Mouse (Mus musculus): ENCODE results near the gene Trpm5. TPM values are rescaled to one million over a fixed set of nuclear protein-coding genes. Genes with fewer than 3 reads are reported as not detected.

The Trpm5 gene
- polyA plus RNA-seq, 1 experiment from 2014 or later: 0.70 TPM

GRCm38 (mm10) chr7:143059202-143059870, 35.1 kb downstream of the Trpm5 start:
- H3K27ac ChIP-seq (ENCODE audit: low read depth, low read length): no peak overlapping the region
- DNase-seq (ENCODE audit: low spot score, missing footprints): no peak
- H3K9ac ChIP-seq (ENCODE audit: low read length): no peak overlapping the region
- H3K9me3 ChIP-seq (ENCODE audit: control insufficient read depth, low read length): no peaks in the 10 kb centered on the region
- H3K4me1 ChIP-seq (ENCODE audit: control insufficient read depth, insufficient read depth, low read length): peaks cover 10% of the 10 kb centered on the region
- H3K4me3 ChIP-seq (ENCODE audit: low read depth, low read length): no peak overlapping the region
- WGBS: 87% methylated on average over 5 of the region's 5 CpGs
- ATAC-seq (ENCODE audit: low FRiP score): no peak
- H3K4me2 ChIP-seq: no peak overlapping the region
- H3K27me3 ChIP-seq (ENCODE audit: control insufficient read depth, insufficient read depth, low read length): no peaks in the 10 kb centered on the region
- peaks cover 6% of the 10 kb centered on the region; the same call in 1 of the 2 replicates for H3K36me3 ChIP-seq (ENCODE audit: control insufficient read depth, insufficient read depth, low read length)

- no peak for DNase-seq (ENCODE audit: low spot score, missing footprints)
- no peaks in the 10 kb centered on the region for H3K27me3 ChIP-seq (ENCODE audit: control insufficient read depth, insufficient read depth, low read length)
- H3K4me3 ChIP-seq (ENCODE audit: low read depth, low read length): no peak overlapping the region
- WGBS: 81% methylated on average over 5 of the region's 5 CpGs
- no peak overlapping the region for H3K4me2 ChIP-seq
- no peak overlapping the region for H3K27ac ChIP-seq (ENCODE audit: low read depth, low read length)
- H3K36me3 ChIP-seq (ENCODE audit: control insufficient read depth, insufficient read depth, low read length): peaks cover 5% of the 10 kb centered on the region; the same call in 1 of the 2 replicates
- H3K4me1 ChIP-seq (ENCODE audit: control insufficient read depth, insufficient read depth, low read length): peaks cover 21% of the 10 kb centered on the region
- no peaks in the 10 kb centered on the region for H3K9me3 ChIP-seq (ENCODE audit: control insufficient read depth, low read length)
- ATAC-seq (ENCODE audit: low FRiP score): no peak
- H3K9ac ChIP-seq (ENCODE audit: low read length): no peak overlapping the region
Observed at GRCm38 (mm10) chr7:143058221-143058697, 36.2 kb downstream of the Trpm5 start.

DNA sequence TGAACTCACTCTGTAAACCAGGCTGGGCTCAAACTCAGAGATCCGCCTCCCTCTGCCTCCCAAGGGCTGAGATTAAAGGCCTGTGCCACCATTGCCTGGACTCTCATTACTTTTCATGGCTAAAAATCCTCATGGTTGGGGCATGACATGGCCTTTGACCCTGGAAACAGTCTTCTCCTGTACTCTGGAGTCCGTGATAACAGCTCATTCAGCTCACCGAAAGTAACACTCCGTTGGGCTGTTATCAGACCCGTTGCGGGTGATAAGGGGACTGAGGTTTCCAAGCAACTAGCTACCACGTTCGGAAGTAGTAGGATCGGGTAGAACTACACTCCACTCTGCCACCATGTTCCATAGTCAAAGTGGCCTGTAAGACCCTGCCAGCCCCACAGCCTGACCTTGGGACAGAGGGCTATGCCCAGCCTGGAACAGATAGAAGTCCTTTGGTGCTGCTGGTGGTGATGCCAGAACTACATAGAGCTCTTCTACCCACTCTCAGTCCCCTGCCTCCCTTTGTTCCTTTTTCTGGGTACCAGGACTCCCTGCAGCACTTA, 36.7 kb downstream of the Trpm5 start:
- H3K4me2 ChIP-seq: no peak overlapping the region
- no peak for DNase-seq (ENCODE audit: low spot score, missing footprints)
- no peak overlapping the region for H3K9ac ChIP-seq (ENCODE audit: low read length)
- ATAC-seq (ENCODE audit: low FRiP score): no peak
- peaks cover 21% of the 10 kb centered on the region for H3K4me1 ChIP-seq (ENCODE audit: control insufficient read depth, insufficient read depth, low read length)
- no peak overlapping the region for H3K27ac ChIP-seq (ENCODE audit: low read depth, low read length)
- H3K4me3 ChIP-seq (ENCODE audit: low read depth, low read length): no peak overlapping the region
- no peaks in the 10 kb centered on the region for H3K27me3 ChIP-seq (ENCODE audit: control insufficient read depth, insufficient read depth, low read length)
- WGBS: 84% methylated on average over 9 of the region's 9 CpGs
- peaks cover under 1% of the 10 kb centered on the region; the same call in 1 of the 2 replicates for H3K36me3 ChIP-seq (ENCODE audit: control insufficient read depth, insufficient read depth, low read length)
- H3K9me3 ChIP-seq (ENCODE audit: control insufficient read depth, low read length): no peaks in the 10 kb centered on the region

DNA sequence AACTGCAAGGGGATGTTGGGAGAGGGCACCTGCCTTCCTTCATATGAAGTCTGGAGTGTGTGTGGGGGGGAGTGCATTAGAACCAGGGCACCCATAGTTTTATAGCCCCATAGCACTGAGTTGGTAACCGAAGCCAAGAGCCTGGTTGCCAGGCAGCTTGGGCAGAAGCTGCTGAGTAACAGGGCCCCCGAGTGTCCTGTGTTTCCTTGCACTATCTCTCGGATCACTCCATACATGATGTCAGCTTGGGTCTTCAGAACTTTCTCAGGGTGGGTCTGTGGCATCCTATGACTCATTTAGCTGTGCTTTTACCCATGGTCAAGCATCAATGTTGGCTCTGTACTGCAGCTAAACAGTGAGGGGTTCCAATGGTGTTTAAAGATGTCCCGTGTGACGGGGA, 37.4 kb downstream of the Trpm5 start:
- Histone ChIP-seq H3K27me3 (ENCODE audit: control insufficient read depth, insufficient read depth, low read length) (no peaks in the 10 kb centered on the region), H3K4me3 (ENCODE audit: low read depth, low read length) (no peak overlapping the region), H3K36me3 (ENCODE audit: control insufficient read depth, insufficient read depth, low read length) (no peaks in the 10 kb centered on the region; the same call in 1 of the 2 replicates), H3K27ac (ENCODE audit: low read depth, low read length) (no peak overlapping the region), H3K4me1 (ENCODE audit: control insufficient read depth, insufficient read depth, low read length) (peaks cover 24% of the 10 kb centered on the region), H3K9me3 (ENCODE audit: control insufficient read depth, low read length) (no peaks in the 10 kb centered on the region), H3K9ac (ENCODE audit: low read length) (no peak overlapping the region), H3K4me2 (no peak overlapping the region)
- no peak for DNase-seq (ENCODE audit: low spot score, missing footprints)
- no peak for ATAC-seq (ENCODE audit: low FRiP score)
- WGBS: 93% methylated on average over 5 of the region's 5 CpGs

DNA sequence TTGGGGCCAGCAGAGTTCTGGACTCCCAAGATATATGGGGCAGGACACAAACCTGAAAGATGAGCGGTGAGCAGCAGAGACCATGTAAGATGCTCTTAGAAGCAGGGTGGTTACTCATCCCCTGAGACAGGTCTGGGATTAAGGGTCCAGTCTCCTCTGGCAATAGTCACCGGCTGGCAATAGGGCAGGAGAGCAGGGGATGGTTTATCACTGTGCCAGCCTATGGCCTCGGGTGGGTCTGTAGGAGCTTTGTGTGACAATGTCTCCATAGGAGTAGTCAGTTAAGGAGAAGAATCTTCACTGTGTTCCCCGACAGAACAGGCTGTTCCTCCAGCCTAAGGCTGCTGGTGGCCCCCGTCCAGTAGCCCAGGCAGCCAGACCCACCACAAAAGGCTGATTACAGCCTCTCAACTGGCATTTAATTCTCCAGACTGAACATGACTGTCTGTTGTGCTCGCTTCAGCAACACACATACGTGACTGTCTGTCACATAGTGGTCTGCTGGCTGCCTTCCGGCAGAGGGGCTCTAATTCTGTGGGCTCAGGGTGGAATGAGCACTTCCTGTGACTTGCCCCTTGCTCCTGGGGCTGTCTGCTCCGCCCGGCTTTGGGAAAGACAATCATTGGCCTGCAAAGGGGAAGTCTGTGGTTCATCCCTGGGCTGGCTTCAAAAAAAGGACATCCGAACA, 38.8 kb downstream of the Trpm5 start:
- 88% methylated on average over 11 of the region's 11 CpGs for whole genome bisulfite sequencing
- H3K4me2 ChIP-seq: no peak overlapping the region
- no peak for DNase-seq (ENCODE audit: low spot score, missing footprints)
- H3K4me3 ChIP-seq (ENCODE audit: low read depth, low read length): no peak overlapping the region
- no peaks in the 10 kb centered on the region for H3K9me3 ChIP-seq (ENCODE audit: control insufficient read depth, low read length)
- ATAC-seq (ENCODE audit: low FRiP score): no peak
- no peak overlapping the region for H3K27ac ChIP-seq (ENCODE audit: low read depth, low read length)
- H3K4me1 ChIP-seq (ENCODE audit: control insufficient read depth, insufficient read depth, low read length): peaks cover 25% of the 10 kb centered on the region
- H3K36me3 ChIP-seq (ENCODE audit: control insufficient read depth, insufficient read depth, low read length): no peaks in the 10 kb centered on the region
- H3K27me3 ChIP-seq (ENCODE audit: control insufficient read depth, insufficient read depth, low read length): no peaks in the 10 kb centered on the region
- H3K9ac ChIP-seq (ENCODE audit: low read length): no peak overlapping the region

GRCm38 (mm10) chr7:143055001-143055400, 39.4 kb downstream of the Trpm5 start:
- Histone ChIP-seq H3K9ac (ENCODE audit: low read length) (0 out of 2 replicates have a peak overlapping the region, but pooled peaks have one; percentile 9), H3K27me3 (ENCODE audit: control insufficient read depth, insufficient read depth, low read length) (no peaks in the 10 kb centered on the region), H3K36me3 (ENCODE audit: control insufficient read depth, insufficient read depth, low read length) (no peaks in the 10 kb centered on the region), H3K9me3 (ENCODE audit: control insufficient read depth, low read length) (no peaks in the 10 kb centered on the region), H3K27ac (ENCODE audit: low read depth, low read length) (no peak overlapping the region), H3K4me3 (ENCODE audit: low read depth, low read length) (no peak overlapping the region), H3K4me2 (peak overlapping the region; percentile 93; the same call in 1 of the 2 replicates), H3K4me1 (ENCODE audit: control insufficient read depth, insufficient read depth, low read length) (peaks cover 25% of the 10 kb centered on the region)
- WGBS: 81% methylated on average over 3 of the region's 3 CpGs
- DNase-seq (ENCODE audit: low spot score, missing footprints) (peak; percentile 45), ATAC-seq (ENCODE audit: low FRiP score) (no peak)

DNA sequence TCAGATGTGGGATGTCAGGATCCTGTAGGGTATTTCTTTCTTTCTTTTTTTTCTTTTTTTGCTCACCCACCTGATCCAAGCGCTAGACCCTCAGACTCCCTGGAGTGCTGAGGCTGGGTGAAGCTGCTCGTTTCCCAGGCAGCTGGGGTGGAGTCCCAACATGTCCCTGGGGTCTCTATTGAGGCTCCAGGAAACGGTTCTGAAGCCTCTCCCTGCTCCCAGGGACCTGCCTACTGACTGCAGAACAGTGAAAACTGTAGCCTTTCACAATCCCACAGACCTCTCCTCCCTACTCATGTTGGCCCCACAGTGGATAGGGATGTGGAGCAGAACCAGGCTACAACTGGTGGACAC, 39.9 kb downstream of the Trpm5 start:
- H3K9ac ChIP-seq (ENCODE audit: low read length): 0 out of 2 replicates have a peak overlapping the region, but pooled peaks have one; percentile 9

GRCm38 (mm10) chr7:143053961-143054611, 40.4 kb downstream of the Trpm5 start:
- Histone ChIP-seq H3K27me3 (ENCODE audit: control insufficient read depth, insufficient read depth, low read length) (no peaks in the 10 kb centered on the region), H3K4me2 (peak overlapping the region; percentile 93), H3K36me3 (ENCODE audit: control insufficient read depth, insufficient read depth, low read length) (no peaks in the 10 kb centered on the region), H3K27ac (ENCODE audit: low read depth, low read length) (no peak overlapping the region), H3K9me3 (ENCODE audit: control insufficient read depth, low read length) (no peaks in the 10 kb centered on the region), H3K4me3 (ENCODE audit: low read depth, low read length) (peak overlapping the region; percentile 93), H3K9ac (ENCODE audit: low read length) (peak overlapping the region; percentile 94), H3K4me1 (ENCODE audit: control insufficient read depth, insufficient read depth, low read length) (peaks cover 25% of the 10 kb centered on the region)
- ATAC-seq (ENCODE audit: low FRiP score): no peak
- peak; percentile 86 for DNase-seq (ENCODE audit: low spot score, missing footprints)
- 65% methylated on average over 11 of the region's 11 CpGs for WGBS

More for the DNA sequence above, 39.9 kb downstream of the Trpm5 start:
- Histone ChIP-seq H3K4me1 (ENCODE audit: control insufficient read depth, insufficient read depth, low read length) (peaks cover 25% of the 10 kb centered on the region), H3K27ac (ENCODE audit: low read depth, low read length) (no peak overlapping the region), H3K27me3 (ENCODE audit: control insufficient read depth, insufficient read depth, low read length) (no peaks in the 10 kb centered on the region), H3K36me3 (ENCODE audit: control insufficient read depth, insufficient read depth, low read length) (no peaks in the 10 kb centered on the region), H3K4me3 (ENCODE audit: low read depth, low read length) (peak overlapping the region; percentile 93), H3K4me2 (peak overlapping the region; percentile 93), H3K9me3 (ENCODE audit: control insufficient read depth, low read length) (no peaks in the 10 kb centered on the region)
- 60% methylated on average over 3 of the region's 3 CpGs for WGBS
- DNase-seq (ENCODE audit: low spot score, missing footprints) (no peak), ATAC-seq (ENCODE audit: low FRiP score) (no peak)

All from midbrain, embryonic 11.5 days (tissue).